Mouse (Mus musculus): ENCODE data around the gene Etl4.

DNA sequence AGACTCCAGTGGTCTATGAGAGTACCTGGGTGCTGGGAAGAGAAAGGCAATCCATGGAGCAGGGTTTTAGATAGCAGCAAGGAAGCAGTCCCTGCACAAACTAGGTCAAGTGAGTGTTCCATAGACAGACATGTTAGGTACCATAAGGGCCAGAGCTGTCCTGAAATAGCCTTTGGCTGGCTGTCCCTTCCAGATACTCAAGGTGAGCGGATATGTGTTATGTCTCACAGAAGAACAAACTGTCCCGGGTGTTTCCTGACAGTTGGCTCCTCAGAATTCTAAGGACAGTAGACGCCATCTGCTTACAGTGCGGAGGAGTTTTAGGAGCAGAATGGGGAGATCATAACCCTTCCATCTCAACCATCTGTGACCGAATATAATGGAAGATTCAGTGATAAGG lies 708.8 kb downstream of the Etl4 start:
- TF ChIP-seq CTCF (IDR thresholded peaks at IDR 0.05; ENCODE audit: low read depth) = no peak
- TF ChIP-seq EP300 (IDR thresholded peaks at IDR 0.05; ENCODE audit: low read depth) = no peak

Data from liver, postnatal 0 days (tissue).